Mouse (Mus musculus) gastrocnemius, adult 2 months (tissue): ENCODE data around the gene Myo16. TPM values are rescaled to one million over a fixed set of nuclear protein-coding genes. Genes with fewer than 3 reads are reported as not detected.
A peak's percentile ranks its signal among the peaks of the same experiment; 100 is the strongest.

Source experiments
- DNase-seq: peaks from one replicate; pipeline ENCODE4 v3.0.0; 2022
- H3K27ac ChIP-seq: fragments of 200-600 bp; 2 replicates; pipeline ENCODE4 v1.8.1; 2022; ENCODE audit warnings: mild to moderate bottlenecking
- H3K4me3 ChIP-seq: fragments of 200-600 bp; 2 replicates; pipeline ENCODE4 v1.8.1; 2022; ENCODE audit warnings: mild to moderate bottlenecking, moderate library complexity
- CTCF ChIP-seq: fragments of 200-600 bp; IDR thresholded peaks from 2 replicates; pipeline ENCODE4 v1.8.1; 2022; ENCODE audit warnings: antibody characterized with exemption, mild to moderate bottlenecking, moderate library complexity
- intact Hi-C: fragments of 180-260 bp; cut with DNase I; formaldehyde crosslinking; loops from one replicate; pipeline ENCODE4 v1.15.1; 2025
- total RNA-seq, 2 experiments: library from RNA; stranded (reverse); gene quantifications; 2 replicates each; pipeline ENCODE4 v1.2.3; 2021

The Myo16 gene
- total RNA-seq, 2 experiments from 2014 or later, result 0.08 to 0.36 TPM

- no peak for DNase-seq
- intact Hi-C loops, result no loop called here
- H3K27ac ChIP-seq, result peak overlapping the region; percentile 35
- TF ChIP-seq CTCF, result no peak
- H3K4me3 ChIP-seq, result no peak overlapping the region
These were observed 489.5 kb downstream of the Myo16 start for GRCm38 (mm10) chr8:10643244-10643643.

DNA sequence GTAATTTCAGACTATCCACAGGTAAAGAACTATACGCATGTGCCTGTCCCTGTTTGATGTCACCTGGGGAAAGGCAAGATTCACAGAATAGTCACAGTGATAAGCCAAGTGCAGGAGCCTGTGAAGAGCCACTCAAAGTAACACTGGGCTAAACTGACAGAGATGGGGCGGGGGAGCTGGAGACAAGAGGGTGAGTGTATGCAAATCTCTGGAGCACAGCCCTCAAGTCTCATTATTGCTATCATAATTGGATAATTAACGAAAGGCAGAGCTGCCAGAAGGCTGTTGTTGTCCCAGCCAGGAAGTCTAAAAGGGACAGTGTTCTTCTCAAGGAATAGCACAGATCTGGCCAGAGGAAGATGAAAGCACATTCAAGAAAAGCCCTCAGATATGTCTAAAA, 490.8 kb downstream of the Myo16 start:
- intact Hi-C loops, result no loop called here
- Histone ChIP-seq H3K4me3 (no peak overlapping the region), H3K27ac (no peak overlapping the region)
- TF ChIP-seq CTCF, result no peak
- DNase-seq, result no peak

DNA sequence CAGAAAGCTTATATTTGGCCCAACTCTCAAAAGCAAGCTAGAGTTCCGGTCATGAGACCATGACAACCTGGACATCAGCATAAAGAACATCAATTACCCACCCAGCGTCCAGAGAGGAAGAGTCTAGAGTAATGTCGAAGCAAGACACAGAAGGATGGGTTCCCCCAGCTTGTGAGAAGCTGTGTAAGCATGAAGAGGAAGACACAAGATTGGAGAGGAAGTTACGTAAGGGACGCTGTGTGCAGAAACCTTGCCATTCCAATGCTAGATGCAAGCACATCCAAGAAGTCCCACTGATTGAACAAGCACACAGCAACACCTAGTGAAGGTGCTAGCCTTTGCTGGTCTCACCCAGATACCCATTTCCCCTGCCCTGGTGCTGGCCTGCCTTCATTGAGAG, 492.0 kb downstream of the Myo16 start:
- 0 out of 2 replicates have a peak overlapping the region, but pooled peaks have one; percentile 12 for H3K27ac ChIP-seq
- H3K4me3 ChIP-seq, result no peak overlapping the region
- DNase-seq, result no peak
- intact Hi-C loops, result no loop called here
- no peak for TF ChIP-seq CTCF

- intact Hi-C loops, result no loop called here
- no peak overlapping the region for H3K4me3 ChIP-seq
- peak overlapping the region; percentile 16; the same call in 1 of the 2 replicates for H3K27ac ChIP-seq
- DNase-seq, result no peak
- no peak for TF ChIP-seq CTCF
These were observed 492.8 kb downstream of the Myo16 start for GRCm38 (mm10) chr8:10646485-10646884.

- no peak for TF ChIP-seq CTCF
- no peak for DNase-seq
- intact Hi-C loops, result no loop called here
- H3K4me3 ChIP-seq, result no peak overlapping the region
- no peak overlapping the region for H3K27ac ChIP-seq
These were observed 498.0 kb downstream of the Myo16 start for GRCm38 (mm10) chr8:10651546-10652315.

DNA sequence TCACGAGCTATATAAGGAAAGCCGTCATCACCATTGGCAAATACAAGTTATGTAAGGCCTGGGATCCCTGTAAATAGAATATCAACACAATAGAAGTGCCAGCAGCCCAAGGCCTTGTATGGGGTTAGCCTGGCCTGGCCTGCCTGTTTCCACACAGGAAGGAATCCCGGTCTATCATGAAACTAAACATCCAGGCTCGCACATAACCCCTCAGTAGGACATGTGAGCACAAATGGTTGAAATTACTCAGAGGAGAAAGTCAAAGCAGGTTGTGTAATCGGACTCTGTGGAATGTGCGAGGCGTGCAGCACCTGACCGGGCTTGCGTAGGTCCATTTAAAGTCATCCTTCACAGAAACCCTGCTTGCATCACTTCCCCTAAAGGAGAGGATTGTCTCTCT, 499.6 kb downstream of the Myo16 start:
- DNase-seq, result peak; percentile 31
- H3K27ac ChIP-seq, result peak overlapping the region; percentile 56
- intact Hi-C loops, result no loop called here
- no peak overlapping the region for H3K4me3 ChIP-seq
- TF ChIP-seq CTCF, result no peak

DNA sequence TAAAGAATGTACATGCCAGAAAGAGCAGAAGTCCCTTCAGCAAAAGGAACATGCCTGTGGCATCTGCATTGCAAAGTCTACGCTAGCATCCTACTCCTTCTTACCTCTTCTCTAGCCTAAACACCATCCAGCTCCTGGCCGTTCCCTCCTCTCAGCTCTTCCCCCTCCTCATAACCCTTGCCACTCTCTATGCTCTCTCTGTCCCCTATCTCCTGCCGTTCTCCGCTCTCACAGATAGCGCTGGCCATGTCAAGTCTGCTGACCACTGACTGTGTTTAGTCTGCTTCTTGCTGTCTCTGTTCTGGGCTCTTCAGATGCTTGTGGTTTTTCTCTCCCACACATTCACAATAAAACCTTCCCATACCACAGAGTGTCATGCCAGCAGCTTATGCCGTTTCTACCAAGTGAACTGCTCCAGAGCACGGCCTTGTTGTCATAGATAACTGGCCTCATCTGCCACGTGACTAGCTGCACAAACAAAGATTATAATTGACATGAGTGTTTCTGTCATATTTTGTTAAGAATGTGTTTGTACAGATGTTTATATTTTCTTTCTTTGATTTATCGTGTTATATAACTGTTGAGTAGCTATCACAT, 501.3 kb downstream of the Myo16 start:
- Histone ChIP-seq H3K27ac (no peak overlapping the region), H3K4me3 (no peak overlapping the region)
- TF ChIP-seq CTCF, result no peak
- DNase-seq, result no peak
- intact Hi-C loops, result no loop called here

GRCm38 (mm10) chr8:10663770-10664470, 510.2 kb downstream of the Myo16 start:
- Histone ChIP-seq H3K27ac (no peak overlapping the region), H3K4me3 (no peak overlapping the region)
- DNase-seq, result no peak
- TF ChIP-seq CTCF, result no peak
- intact Hi-C loops, result no loop called here

- H3K27ac ChIP-seq, result no peak overlapping the region
These were observed 511.3 kb downstream of the Myo16 start for GRCm38 (mm10) chr8:10664861-10665543.

DNA sequence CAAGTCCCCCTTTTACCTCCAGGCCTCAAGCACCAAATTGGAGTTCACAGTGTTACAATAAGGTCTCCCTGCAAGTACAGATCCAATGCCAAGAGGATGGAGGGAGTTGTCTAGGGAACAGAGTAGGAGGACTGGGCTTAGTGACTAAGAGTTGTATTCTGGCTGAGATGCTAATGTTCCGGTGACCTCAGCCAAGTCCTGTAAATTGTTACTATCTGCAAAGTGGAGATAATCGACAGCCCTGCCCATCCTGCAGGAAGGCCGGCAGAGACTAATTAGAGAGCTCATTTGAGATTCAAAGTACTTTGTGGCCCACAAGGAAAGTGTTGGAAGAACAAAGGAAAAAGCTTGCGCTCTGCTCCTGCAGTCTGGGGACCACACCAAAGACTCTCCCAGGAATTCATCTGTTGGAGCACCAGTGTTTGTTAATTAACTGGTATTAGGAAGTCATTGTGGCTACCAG, 512.1 kb downstream of the Myo16 start:
- intact Hi-C loops, result no loop called here
- no peak for TF ChIP-seq CTCF
- DNase-seq, result no peak
- no peak overlapping the region for H3K4me3 ChIP-seq
- H3K27ac ChIP-seq, result no peak overlapping the region

More at GRCm38 (mm10) chr8:10664861-10665543, 511.3 kb downstream of the Myo16 start:
- no peak for DNase-seq
- no peak for TF ChIP-seq CTCF
- no peak overlapping the region for H3K4me3 ChIP-seq
- intact Hi-C loops, result no loop called here

GRCm38 (mm10) chr8:10671862-10672548, 518.3 kb downstream of the Myo16 start:
- Histone ChIP-seq H3K4me3 (no peak overlapping the region), H3K27ac (no peak overlapping the region)
- no peak for TF ChIP-seq CTCF
- no peak for DNase-seq
- intact Hi-C loops, result no loop called here

DNA sequence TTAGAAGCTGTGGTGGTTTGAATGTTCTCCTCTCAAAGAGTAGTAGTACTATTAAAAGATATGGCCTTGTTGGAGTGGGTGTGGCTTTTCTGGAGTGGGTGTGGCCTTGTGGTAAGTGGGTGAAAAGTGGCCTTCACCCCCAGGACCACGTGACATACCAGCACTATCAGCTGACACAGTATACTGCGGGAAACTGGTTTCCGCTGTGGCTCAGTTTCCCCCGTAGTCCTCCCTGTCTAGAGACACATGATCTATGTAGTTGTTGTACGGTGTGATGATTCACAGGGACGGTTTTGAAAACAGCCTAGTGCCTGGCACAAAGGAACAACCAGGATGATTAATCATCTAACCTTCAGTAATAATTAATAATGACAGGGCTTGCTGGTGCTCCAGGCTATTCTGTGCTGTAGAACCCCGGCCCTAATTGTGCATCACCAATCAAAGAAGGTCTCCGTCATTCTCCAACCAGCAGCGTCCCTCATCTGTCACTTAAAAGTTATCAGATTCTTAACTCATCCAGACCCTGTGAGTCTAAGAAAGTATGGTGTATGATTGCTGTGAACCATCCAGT, 524.2 kb downstream of the Myo16 start:
- no peak for TF ChIP-seq CTCF
- intact Hi-C loops, result no loop called here
- no peak overlapping the region for H3K27ac ChIP-seq
- no peak overlapping the region for H3K4me3 ChIP-seq
- no peak for DNase-seq
